Mouse (Mus musculus): ENCODE data around the gene Lrp5.

- TF ChIP-seq CTCF (IDR thresholded peaks at IDR 0.05; ENCODE audit: insufficient read depth, low read length) (no peak), POLR2A (IDR thresholded peaks at IDR 0.05; ENCODE audit: borderline replicate concordance, extremely low read depth, low read depth, low read length) (no peak)
Measured at GRCm38 (mm10) chr19:3554785-3555184, 131.6 kb downstream of the Lrp5 start.

All from lung, adult 2 months (tissue).